Mouse (Mus musculus) testis, adult 2 months (tissue): Measurements from ENCODE around the gene Atg7. TPM values are rescaled to one million over a fixed set of nuclear protein-coding genes. Genes with fewer than 3 reads are reported as not detected.

Experiments
- H3K27ac ChIP-seq: fragments of 200-500 bp; 2 replicates; pipeline ENCODE4 v1.5.1; 2012; ENCODE audit warnings: low read depth, low read length; ENCODE audit not compliant: control insufficient read depth, insufficient read depth
- H3K27me3 ChIP-seq: fragments of 200-500 bp; 2 replicates; pipeline ENCODE4 v1.6.1; 2012; ENCODE audit warnings: mild to moderate bottlenecking, low read length, moderate library complexity; ENCODE audit not compliant: control insufficient read depth, insufficient read depth
- H3K36me3 ChIP-seq: fragments of 200-500 bp; 2 replicates; pipeline ENCODE4 v1.6.1; 2012; ENCODE audit warnings: mild to moderate bottlenecking, low read length; ENCODE audit not compliant: control insufficient read depth, insufficient read depth
- H3K4me1 ChIP-seq: fragments of 200-500 bp; 2 replicates; pipeline ENCODE4 v1.6.1; 2012; ENCODE audit warnings: low read length; ENCODE audit not compliant: control insufficient read depth, insufficient read depth
- H3K4me3 ChIP-seq: fragments of 200-500 bp; 2 replicates; pipeline ENCODE4 v1.5.1; 2012; ENCODE audit warnings: low read depth, mild to moderate bottlenecking, low read length, moderate library complexity, mixed read lengths; ENCODE audit not compliant: control insufficient read depth
- CTCF ChIP-seq: fragments of 200-500 bp; IDR thresholded peaks from 2 replicates; pipeline ENCODE4 v1.5.1; 2012; ENCODE audit warnings: low read depth, mild to moderate bottlenecking, inconsistent platforms, low read length, moderate library complexity; ENCODE audit not compliant: control insufficient read depth, insufficient read depth, insufficient replicate concordance
- POLR2A ChIP-seq: fragments of 200-500 bp; IDR thresholded peaks from 2 replicates; pipeline ENCODE4 v1.6.1; 2012; ENCODE audit warnings: low read depth, mild to moderate bottlenecking, inconsistent platforms, low read length, moderate library complexity; ENCODE audit not compliant: control insufficient read depth
- polyA plus RNA-seq: library from polyadenylated mRNA; depleted of rRNA; stranded (reverse); fragments of >200 nt; gene quantifications from 2 replicates; pipeline ENCODE4 v1.2.3, GENCODE M21; 2012

Gene Atg7
- polyA plus RNA-seq, 1 experiment: 52.0 TPM

DNA sequence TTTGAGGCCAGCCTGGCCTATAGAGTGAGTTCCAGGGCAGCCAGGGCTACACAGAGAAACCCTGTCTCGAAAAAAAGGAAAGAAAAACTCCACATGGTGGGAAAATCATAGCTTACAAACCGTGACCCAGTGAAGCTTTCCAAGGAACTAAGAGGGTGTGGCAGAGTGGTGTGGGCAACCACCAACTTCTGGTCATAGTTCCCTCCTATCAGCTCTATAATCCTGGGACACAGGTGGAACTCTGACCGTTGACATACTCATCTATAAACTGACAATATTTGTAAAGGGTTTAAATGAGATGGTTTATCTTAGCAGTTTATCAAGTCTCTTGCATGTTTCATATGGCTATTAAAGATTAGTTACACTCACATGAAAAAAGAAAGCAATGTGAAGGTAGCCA lies 64.1 kb downstream of the Atg7 start:
- no peak overlapping the region for H3K4me3 ChIP-seq
- H3K36me3 ChIP-seq: no peaks in the 10 kb centered on the region
- no peaks in the 10 kb centered on the region for H3K4me1 ChIP-seq
- no peaks in the 10 kb centered on the region for H3K27me3 ChIP-seq
- H3K27ac ChIP-seq: no peak overlapping the region
- TF ChIP-seq POLR2A (no peak), CTCF (no peak)

DNA sequence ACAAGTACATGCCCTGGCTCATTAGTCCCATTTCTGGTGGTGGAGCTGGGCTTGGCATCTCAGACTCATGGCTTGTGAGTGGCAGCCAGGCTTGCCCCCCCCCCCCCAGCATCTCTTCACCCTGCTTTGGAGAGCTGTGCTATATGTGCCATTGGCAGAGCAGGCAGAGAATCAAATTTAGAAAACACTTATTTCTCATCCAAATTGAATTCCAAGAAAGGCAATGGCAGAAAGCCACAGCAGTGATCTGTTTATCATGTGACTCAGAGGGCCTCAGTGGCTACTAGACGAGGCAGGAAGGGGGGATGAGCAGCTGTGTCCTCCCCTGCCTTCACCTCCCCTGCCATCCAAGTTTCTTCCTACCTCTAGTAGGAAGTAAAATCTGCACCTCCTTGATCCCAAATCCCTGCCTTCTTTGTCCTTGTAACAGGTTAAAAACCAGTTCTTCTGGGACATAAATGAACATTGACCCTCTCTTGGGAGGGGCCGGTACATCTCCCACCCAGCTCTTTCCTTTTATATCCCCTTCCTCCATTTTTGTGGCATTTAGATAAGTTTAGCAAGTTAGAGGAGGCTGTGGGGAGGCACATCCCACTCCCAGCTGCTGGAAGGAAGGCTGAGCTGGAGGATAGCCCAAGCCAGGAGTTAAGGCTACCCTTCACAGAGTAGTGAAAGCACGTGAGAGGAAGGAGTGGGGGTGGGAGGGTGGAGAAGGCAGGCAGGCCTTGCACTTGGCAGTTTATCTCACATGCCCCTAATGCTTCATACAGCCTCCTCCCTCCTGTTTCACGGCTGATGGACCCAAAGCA lies 69.5 kb downstream of the Atg7 start:
- H3K27ac ChIP-seq: no peak overlapping the region
- H3K27me3 ChIP-seq: no peaks in the 10 kb centered on the region
- H3K4me1 ChIP-seq: no peaks in the 10 kb centered on the region
- no peaks in the 10 kb centered on the region for H3K36me3 ChIP-seq
- H3K4me3 ChIP-seq: no peak overlapping the region
- TF ChIP-seq POLR2A (no peak), CTCF (no peak)

DNA sequence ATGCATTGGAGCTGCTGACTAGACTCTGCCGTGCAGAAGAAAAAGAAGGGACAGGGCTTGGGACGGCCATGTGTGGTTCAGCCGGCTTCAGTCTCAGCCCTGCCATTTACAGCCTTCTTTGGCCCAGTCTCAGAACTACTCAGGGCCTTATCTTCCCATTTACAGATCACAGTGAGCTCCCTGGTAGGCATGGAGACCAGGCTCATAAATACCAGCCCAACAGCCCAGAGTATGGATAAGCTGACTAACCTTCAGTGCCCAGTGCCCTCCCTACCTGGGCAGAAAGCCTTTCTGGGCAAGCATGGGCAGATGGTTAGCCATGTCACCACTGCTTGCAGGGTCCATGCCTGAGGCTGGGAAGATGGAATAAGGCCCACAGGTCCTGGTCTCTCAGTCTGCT lies 70.6 kb downstream of the Atg7 start:
- H3K27ac ChIP-seq: no peak overlapping the region
- H3K27me3 ChIP-seq: no peaks in the 10 kb centered on the region
- TF ChIP-seq CTCF (no peak), POLR2A (no peak)

DNA sequence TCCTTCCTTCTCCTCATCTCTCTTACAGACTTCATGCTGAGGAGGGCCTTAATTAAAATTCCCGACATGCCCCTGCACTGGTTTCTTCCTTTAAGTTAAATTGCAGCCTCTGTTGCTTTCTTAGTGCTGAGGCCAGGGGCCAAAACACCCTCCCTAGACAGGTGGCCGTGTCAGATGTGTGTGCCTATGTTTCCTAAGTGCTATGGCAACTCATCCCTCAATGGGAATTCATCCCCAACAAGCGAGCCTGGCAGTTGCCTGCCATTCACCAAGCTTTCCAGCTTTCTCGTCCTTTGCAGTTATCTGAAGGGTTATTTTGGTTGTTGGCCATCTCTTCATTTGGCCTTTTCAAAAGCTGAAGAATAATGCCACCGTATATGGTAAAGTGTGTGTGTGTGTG lies 71.8 kb downstream of the Atg7 start:
- Histone ChIP-seq H3K4me3 (no peak overlapping the region), H3K4me1 (no peaks in the 10 kb centered on the region), H3K27ac (no peak overlapping the region), H3K27me3 (no peaks in the 10 kb centered on the region), H3K36me3 (no peaks in the 10 kb centered on the region)
- TF ChIP-seq POLR2A (no peak), CTCF (no peak)

More for the DNA sequence above, 70.6 kb downstream of the Atg7 start:
- Histone ChIP-seq H3K4me1 (no peaks in the 10 kb centered on the region), H3K36me3 (no peaks in the 10 kb centered on the region), H3K4me3 (no peak overlapping the region)

DNA sequence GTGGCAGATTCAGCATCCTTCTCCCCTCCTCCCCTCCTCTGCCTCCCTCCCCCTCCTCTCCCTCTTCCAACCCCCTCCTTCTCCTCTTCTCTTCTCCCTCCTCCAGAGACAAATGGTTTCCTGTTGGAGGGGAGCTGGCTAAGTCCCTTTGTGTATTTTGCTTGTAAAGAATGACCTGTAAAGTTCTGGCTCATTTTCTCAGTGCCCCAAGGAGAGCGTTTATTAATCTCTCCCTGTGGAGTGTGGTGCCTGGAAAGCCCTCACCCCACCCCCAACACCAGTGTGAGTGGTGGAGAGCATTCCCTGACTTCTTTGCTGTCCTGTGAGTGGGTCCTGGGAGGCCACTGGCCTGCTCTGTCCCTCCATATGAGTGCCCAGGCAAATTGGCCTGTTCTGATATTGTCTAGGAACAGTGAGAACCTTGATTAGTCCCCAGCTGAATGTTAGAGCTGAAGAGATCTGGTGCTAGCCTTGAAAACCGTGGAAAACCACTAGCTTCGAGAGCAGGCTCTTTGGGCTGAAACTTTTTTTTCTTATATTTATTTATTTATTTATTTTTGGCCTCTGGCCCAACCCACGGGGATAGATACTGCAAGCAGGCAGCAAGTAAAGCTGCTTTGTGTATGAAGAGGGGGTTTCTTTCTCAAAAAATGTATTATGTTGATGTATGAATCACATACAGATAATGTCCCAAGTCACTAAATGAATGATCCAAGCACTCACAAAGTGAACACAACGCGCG lies 72.6 kb downstream of the Atg7 start:
- Histone ChIP-seq H3K27me3 (no peaks in the 10 kb centered on the region), H3K4me1 (no peaks in the 10 kb centered on the region), H3K36me3 (no peaks in the 10 kb centered on the region), H3K27ac (peak overlapping the region; percentile 18; the same call in 1 of the 2 replicates), H3K4me3 (no peak overlapping the region)
- no peak for TF ChIP-seq CTCF
- no peak for TF ChIP-seq POLR2A

DNA sequence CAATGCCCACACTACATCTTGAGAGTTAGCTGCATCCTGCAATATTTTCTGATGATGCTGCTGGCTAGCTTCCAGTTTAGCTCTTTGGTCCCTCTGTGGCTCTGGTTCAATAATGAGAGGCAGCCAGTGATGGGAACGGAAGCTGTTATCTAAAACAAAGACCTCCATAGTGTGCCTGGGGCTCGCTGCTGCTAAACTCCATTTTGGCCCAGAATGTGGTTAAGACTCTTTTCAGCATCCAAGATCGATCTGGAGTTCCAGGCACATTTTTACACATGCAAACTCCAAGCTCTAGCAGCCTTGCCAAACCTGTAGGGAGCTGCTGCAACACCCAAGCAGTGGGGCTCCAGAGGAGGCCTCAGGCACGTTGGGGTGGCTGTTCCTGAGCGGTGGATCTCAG lies 76.2 kb downstream of the Atg7 start:
- TF ChIP-seq POLR2A: no peak
- no peak for TF ChIP-seq CTCF
- H3K27me3 ChIP-seq: no peaks in the 10 kb centered on the region
- H3K36me3 ChIP-seq: no peaks in the 10 kb centered on the region
- no peak overlapping the region for H3K4me3 ChIP-seq
- no peaks in the 10 kb centered on the region for H3K4me1 ChIP-seq
- H3K27ac ChIP-seq: no peak overlapping the region

DNA sequence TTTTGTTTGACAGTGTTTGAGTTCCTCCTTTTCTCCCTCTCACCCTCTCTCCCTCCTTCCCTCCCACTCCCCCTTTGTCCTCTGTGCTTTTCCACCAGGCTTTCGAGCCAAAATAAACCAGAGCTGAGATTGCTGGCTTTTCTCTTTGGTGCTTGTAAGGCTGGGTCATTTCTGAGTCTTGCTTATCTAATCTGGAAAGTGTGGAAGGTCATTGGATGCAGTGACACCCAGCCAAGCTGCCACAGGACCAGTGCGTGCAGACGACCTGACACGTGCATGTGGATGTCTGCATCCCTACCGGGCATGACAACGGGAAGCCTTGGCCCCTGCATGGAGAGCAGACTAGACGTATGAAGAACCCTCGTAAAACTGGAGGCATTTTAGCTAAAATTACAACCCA lies 76.8 kb downstream of the Atg7 start:
- Histone ChIP-seq H3K27me3 (no peaks in the 10 kb centered on the region), H3K4me1 (no peaks in the 10 kb centered on the region), H3K27ac (no peak overlapping the region), H3K4me3 (no peak overlapping the region), H3K36me3 (no peaks in the 10 kb centered on the region)
- TF ChIP-seq POLR2A: no peak
- no peak for TF ChIP-seq CTCF
